Comparison of ENCODE assay signal across 8 mouse cellular contexts in the genomic region with DNA sequence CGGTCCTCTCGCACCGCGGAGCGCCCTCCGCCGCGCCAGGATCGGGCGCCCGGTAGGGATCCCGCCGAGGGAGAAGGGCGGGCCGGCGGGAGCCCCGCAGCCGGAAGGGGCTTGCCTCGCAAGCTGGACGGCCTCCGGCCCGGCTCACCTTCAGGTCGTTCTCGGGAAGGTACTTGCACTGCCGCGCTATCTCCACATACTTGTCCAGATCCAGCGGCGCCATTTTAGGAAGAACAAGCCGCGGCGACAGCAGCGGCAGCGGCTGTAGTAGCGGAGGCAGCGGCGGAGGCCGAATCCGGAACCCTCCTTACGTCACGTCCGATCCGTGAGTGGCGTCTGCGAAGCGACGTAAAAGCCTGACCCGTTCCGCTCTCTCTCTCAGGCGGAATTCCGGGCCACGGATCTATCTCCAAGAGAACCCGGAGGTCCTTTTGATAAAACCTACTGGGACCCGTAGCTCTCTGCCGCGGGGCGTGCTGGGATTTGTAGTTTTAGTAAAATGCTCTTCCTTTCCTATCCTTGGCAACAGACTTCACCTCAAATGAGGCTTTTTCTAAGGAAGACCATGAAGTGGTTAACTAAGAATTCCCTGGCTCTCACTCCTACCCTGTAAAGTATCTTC. TPM values are rescaled to one million over a fixed set of nuclear protein-coding genes. Genes with fewer than 3 reads are reported as not detected.
A peak's percentile ranks its signal among the peaks of the same experiment; 100 is the strongest.
DNase-seq lines count a peak whose midpoint lies in the region; ATAC-seq and TF ChIP-seq lines count a peak whose summit lies in the region.

A gene (minus strand): TSS at position 433 of the 622 bp plus-strand sequence.

- H3K4me1 ChIP-seq in G1E (ENCODE audit: insufficient read depth, low read depth, low read length) = peaks cover 19% of the 10 kb centered on the region
- H3K4me1 ChIP-seq in forebrain, embryonic 16.5 days (replicated peaks; ENCODE audit: control insufficient read depth, insufficient read depth, low read length) = peaks cover 13% of the 10 kb centered on the region
- 0 out of 2 replicates have a peak, but pooled peaks cover 10% of the 10 kb centered on the region for H3K4me1 ChIP-seq in lung, embryonic 14.5 days (ENCODE audit: insufficient read depth)
- no peaks in the 10 kb centered on the region for H3K4me1 ChIP-seq in olfactory bulb, adult 2 months (ENCODE audit: control insufficient read depth, insufficient read depth, low read length)
- no peaks in the 10 kb centered on the region for H3K4me1 ChIP-seq in thymus, adult 2 months (replicated peaks; ENCODE audit: control insufficient read depth, insufficient read depth, low read length)

- H3K27ac ChIP-seq in forebrain, embryonic 16.5 days (ENCODE audit: low read length) = peak within 1 kb of the TSS; percentile 94
- peak within 1 kb of the TSS; percentile 98 for H3K27ac ChIP-seq in layer of hippocampus, adult 2 months
- H3K27ac ChIP-seq in lung, embryonic 14.5 days (ENCODE audit: low read depth) = peak within 1 kb of the TSS; percentile 95
- peak within 1 kb of the TSS; percentile 97 for H3K27ac ChIP-seq in olfactory bulb, adult 2 months (ENCODE audit: insufficient read depth, low read depth, low read length)
- peak within 1 kb of the TSS; percentile 71 for H3K27ac ChIP-seq in thymus, adult 2 months (ENCODE audit: control insufficient read depth, insufficient read depth, low read length)

- H3K9me3 ChIP-seq in G1E (replicated peaks) = no peaks in the 10 kb centered on the region
- no peaks in the 10 kb centered on the region for H3K9me3 ChIP-seq in forebrain, embryonic 16.5 days (ENCODE audit: control insufficient read depth, low read length)
- H3K9me3 ChIP-seq in lung, embryonic 14.5 days (ENCODE audit: low read depth, low read length) = no peaks in the 10 kb centered on the region

- peaks cover 2% of the 10 kb centered on the region for H3K36me3 ChIP-seq in G1E (replicated peaks)
- no peaks in the 10 kb centered on the region for H3K36me3 ChIP-seq in forebrain, embryonic 16.5 days (ENCODE audit: control insufficient read depth, insufficient read depth)
- H3K36me3 ChIP-seq in lung, embryonic 14.5 days (ENCODE audit: insufficient read depth) = no peaks in the 10 kb centered on the region
- H3K36me3 ChIP-seq in thymus, adult 2 months (ENCODE audit: control insufficient read depth, insufficient read depth, low read length) = no peaks in the 10 kb centered on the region

- DNase-seq in G1E (ENCODE audit: low spot score) = peak; percentile 85
- peak; percentile 95 to 97 for DNase-seq in cerebellum, adult 18-20 months
- DNase-seq in heart, postnatal 36 days = peak; percentile 87 to 92
- peak; percentile 95 to 96 for DNase-seq in layer of hippocampus, adult 2 months (ENCODE audit: low spot score in 2 of 2)
- peak; percentile 99 for DNase-seq in lung, embryonic 14.5 days
- DNase-seq in thymus, adult 2 months = peak; percentile 92

- WGBS in forebrain, embryonic 16.5 days = under 1% methylated on average over 55 of the region's 56 CpGs
- WGBS in lung, embryonic 14.5 days = under 1% methylated on average over 51 of the region's 56 CpGs
- under 1% methylated on average over 53 of the region's 56 CpGs for WGBS in olfactory bulb, adult 2 months
- under 1% methylated on average over 52 of the region's 56 CpGs for WGBS in thymus, adult 2 months

- H3K4me2 ChIP-seq in forebrain, embryonic 16.5 days (ENCODE audit: low read length) = peak within 1 kb of the TSS; percentile 71
- peak within 1 kb of the TSS; percentile 67 for H3K4me2 ChIP-seq in lung, embryonic 14.5 days

- ATAC-seq in G1E (ENCODE audit: extremely low read depth, insufficient number of reproducible peaks, low FRiP score, poor library complexity, severe bottlenecking) = peak; percentile 96
- ATAC-seq in forebrain, embryonic 16.5 days = peak; percentile 99
- peak; percentile 98 for ATAC-seq in lung, embryonic 14.5 days (ENCODE audit: insufficient read depth)

- peaks cover 6% of the 10 kb centered on the region; the same call in 1 of the 2 replicates for H3K27me3 ChIP-seq in G1E (ENCODE audit: insufficient read depth, low read length)
- H3K27me3 ChIP-seq in forebrain, embryonic 16.5 days (replicated peaks; ENCODE audit: control insufficient read depth, insufficient read depth, low read length) = no peaks in the 10 kb centered on the region
- H3K27me3 ChIP-seq in lung, embryonic 14.5 days (ENCODE audit: insufficient read depth, low read length) = no peaks in the 10 kb centered on the region
- no peaks in the 10 kb centered on the region for H3K27me3 ChIP-seq in thymus, adult 2 months (ENCODE audit: control insufficient read depth, insufficient read depth, low read length)

- intact Hi-C loops in heart, postnatal 36 days (cut with DNase I) = loop anchor here (5.0 to 10.0 kb wide), 3 partner anchors 34 to 581 kb away; a partner anchor contains a TSS

- H3K9ac ChIP-seq in forebrain, embryonic 16.5 days (replicated peaks; ENCODE audit: low read depth, low read length) = peak within 1 kb of the TSS; percentile 83
- peak within 1 kb of the TSS; percentile 87 for H3K9ac ChIP-seq in lung, embryonic 14.5 days

- no peak for TF ChIP-seq CTCF in G1E (IDR thresholded peaks at IDR 0.05; ENCODE audit: low read depth, low read length)
- no peak for TF ChIP-seq CTCF in layer of hippocampus, adult 2 months (conservative IDR thresholded peaks at IDR 0.05)
- TF ChIP-seq CTCF in lung, embryonic 14.5 days (IDR thresholded peaks at IDR 0.05; ENCODE audit: low read depth) = no peak
- no peak for TF ChIP-seq CTCF in olfactory bulb, adult 2 months (IDR thresholded peaks at IDR 0.05; ENCODE audit: insufficient read depth, low read depth, low read length)
- no peak for TF ChIP-seq CTCF in thymus, adult 2 months (IDR thresholded peaks at IDR 0.05; ENCODE audit: borderline replicate concordance, control insufficient read depth, extremely low read depth, insufficient read depth, low read length, poor library complexity)

- peak; percentile 83 for TF ChIP-seq POLR2A in olfactory bulb, adult 2 months (IDR thresholded peaks at IDR 0.05; ENCODE audit: insufficient read depth, low read depth, low read length)
- peak; percentile 88 for TF ChIP-seq POLR2A in thymus, adult 2 months (IDR thresholded peaks at IDR 0.05; ENCODE audit: control insufficient read depth, extremely low read depth, insufficient read depth, low read length, poor library complexity)

- peak within 1 kb of the TSS; percentile 81 for H3K4me3 ChIP-seq in G1E (ENCODE audit: low read depth, low read length)
- H3K4me3 ChIP-seq in forebrain, embryonic 16.5 days (replicated peaks; ENCODE audit: low read length) = peak within 1 kb of the TSS; percentile 85
- H3K4me3 ChIP-seq in layer of hippocampus, adult 2 months = peak within 1 kb of the TSS; percentile 62
- H3K4me3 ChIP-seq in lung, embryonic 14.5 days (ENCODE audit: low read depth, low read length) = peak within 1 kb of the TSS; percentile 68
- H3K4me3 ChIP-seq in olfactory bulb, adult 2 months (ENCODE audit: insufficient read depth, low read depth, low read length) = peak within 1 kb of the TSS; percentile 100
- H3K4me3 ChIP-seq in thymus, adult 2 months (ENCODE audit: control insufficient read depth, insufficient read depth, low read length) = peak within 1 kb of the TSS; percentile 99

RNA-seq across cellular contexts. Expression of the gene that starts here (rescaled TPM):
- total RNA-seq in G1E (2014; fragmentation: Nextera tagmentation) (167 and 204 TPM in 2 replicates), G1E (2017) (79.1 and 93.4 TPM in 2 replicates)
- polyA plus RNA-seq in G1E (2012) = 2.1 and 3.8 TPM in 2 replicates
- polyA plus RNA-seq in forebrain, embryonic 16.5 days (2015; fragmentation: Nextera tagmentation; extraction: Ambion mirVana) = 80.7 and 92.3 TPM in 2 replicates
- total RNA-seq in heart, postnatal 36 days (2021) = 10 to 100 TPM; 60.4 to 62.3 TPM
- 10 to 100 TPM; 62.1 to 66.3 TPM for total RNA-seq in layer of hippocampus, adult 2 months (2021)
- 79.8 and 84.2 TPM in 2 replicates for polyA plus RNA-seq in lung, embryonic 14.5 days (2014; fragmentation: Nextera tagmentation; extraction: Ambion mirVana)
- polyA plus RNA-seq in olfactory bulb, adult 2 months (2012; ENCODE audit: insufficient read depth, insufficient read length, low replicate concordance, missing spikeins) = not detected in 2 replicates
- 32.9 and 33.0 TPM in 2 replicates for polyA plus RNA-seq in thymus, adult 2 months (2012; rRNA removed)

Comparison
In these comparisons a context has a peak if more than half of its experiments do, and no peak if none do; other contexts are left out.
1. Peak in every context shown above with its lines: DNase-seq, ATAC-seq, H3K4me3 ChIP-seq and H3K27ac ChIP-seq.